Mouse (Mus musculus): ENCODE results near the gene Khdrbs2.
"Not testable (repeated sequence)": the region's sequence is repeated elsewhere in the genome, so short reads cannot be mapped to it uniquely, and the experiment has no call there.

Gene Khdrbs2

DNA sequence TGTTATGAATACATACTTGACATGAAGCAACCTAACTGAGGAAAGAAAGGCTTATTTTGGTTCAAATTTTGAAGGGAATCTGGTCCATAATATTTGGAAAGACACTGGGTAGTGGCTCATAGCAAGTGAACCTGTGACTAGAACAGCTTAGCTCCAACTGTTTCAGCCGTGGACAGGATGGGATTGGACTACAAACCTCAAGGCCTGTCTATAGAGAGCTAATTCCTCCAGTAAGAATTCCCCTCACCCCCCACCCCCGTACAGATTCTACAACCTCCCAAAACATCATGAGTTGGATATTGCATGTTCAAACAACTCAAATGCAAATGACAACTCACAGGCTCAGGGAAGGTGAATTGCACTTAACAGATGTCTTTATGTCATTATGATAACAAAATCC lies 298.5 kb downstream of the Khdrbs2 start:
- no peak for DNase-seq (ENCODE audit: low spot score)

DNA sequence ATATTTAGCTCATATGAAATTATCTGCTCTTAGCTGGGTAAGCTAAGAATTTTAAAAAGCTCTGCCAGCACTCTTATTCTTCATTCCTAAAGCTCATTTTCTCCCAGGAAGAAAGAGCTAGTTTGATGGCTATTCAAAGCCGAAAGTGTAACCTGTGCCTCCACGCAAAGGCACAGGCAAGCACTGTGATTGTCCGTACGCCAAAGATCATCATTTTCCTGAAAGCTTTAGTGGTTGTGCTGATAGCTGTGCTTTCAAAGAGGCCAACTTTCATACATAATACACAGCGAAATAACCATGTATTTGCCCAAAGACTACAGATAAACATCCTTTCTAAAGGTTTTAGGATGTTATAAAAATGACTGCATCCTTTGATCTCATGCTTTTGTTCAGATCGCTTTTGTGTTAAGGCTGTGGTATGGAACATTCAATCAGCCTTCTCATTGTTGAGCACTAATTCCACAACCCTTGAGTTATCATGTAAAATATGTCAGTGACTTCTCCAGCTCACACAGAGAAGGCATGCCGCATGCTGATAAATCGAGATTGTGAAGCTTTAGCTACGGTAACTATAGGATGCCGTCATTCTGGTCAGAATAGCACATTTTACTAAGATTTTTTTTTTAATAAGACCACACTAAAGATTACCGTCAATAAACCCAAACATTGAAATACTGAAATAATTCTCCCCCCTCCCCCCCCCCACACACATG lies 299.1 kb downstream of the Khdrbs2 start:
- no peak for DNase-seq (ENCODE audit: low spot score)

DNA sequence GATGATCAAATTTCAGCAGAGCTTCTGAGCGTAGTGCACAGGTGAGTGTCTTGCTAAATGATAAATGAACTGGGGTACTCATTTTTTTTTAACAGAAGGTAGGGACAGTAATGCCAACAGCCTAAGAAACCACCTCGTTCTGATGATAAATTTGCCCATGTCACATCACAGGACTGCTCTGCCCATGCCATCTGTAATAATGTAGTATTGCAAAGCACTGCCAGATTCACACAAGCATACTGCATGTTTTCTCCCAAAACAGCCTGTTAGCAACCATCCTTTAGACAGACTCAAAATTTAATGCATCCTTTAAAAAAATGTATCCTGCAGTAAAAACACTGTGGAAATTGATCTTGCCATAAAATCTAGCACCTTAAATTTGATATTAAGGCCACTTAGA lies 315.4 kb downstream of the Khdrbs2 start:
- no peak for DNase-seq (ENCODE audit: low spot score)

DNA sequence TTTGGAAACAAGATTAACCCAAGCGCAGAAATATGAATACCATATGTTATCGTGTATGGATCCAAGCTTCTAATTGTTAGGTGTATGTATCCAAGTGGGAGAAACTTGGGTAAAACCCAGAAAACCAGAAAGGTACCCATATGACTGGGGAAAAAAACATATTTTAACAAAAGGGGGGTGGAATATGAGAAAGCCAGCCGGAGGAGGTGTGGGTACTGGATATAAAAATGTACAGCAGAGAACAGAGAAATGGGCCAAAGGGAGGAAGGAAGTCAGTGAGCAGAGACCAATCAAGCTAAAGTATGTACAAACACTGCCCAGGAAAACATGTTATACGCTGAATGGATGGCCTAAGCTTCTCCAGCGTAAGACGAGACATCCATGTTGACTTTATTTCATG lies 330.9 kb downstream of the Khdrbs2 start:
- no peak for DNase-seq (ENCODE audit: low spot score)

DNA sequence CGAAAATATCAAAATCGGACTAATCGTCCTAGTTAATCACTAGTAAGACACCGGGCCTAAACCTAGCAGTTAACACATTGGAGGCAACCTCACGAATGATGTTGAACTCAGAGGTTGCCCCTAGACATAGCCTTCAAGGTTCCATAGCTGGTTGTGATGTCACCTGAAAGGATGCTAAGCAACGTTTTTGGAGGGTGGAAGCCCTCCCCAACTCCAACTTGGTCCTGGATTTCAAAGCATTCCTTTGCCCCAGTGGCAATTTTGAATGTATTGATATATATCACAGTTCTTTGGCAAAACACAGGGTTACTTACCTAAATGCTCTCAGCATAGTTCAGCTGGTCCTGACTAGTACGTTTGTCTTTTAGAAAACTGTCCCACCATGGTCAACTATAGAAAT lies 374.7 kb downstream of the Khdrbs2 start, which contains the start of gene Gm5415:
Gene Gm5415, minus strand, starts transcription at position 101 of the 400 bp plus-strand sequence.
- not testable (repeated sequence) for DNase-seq (ENCODE audit: low spot score)

DNA sequence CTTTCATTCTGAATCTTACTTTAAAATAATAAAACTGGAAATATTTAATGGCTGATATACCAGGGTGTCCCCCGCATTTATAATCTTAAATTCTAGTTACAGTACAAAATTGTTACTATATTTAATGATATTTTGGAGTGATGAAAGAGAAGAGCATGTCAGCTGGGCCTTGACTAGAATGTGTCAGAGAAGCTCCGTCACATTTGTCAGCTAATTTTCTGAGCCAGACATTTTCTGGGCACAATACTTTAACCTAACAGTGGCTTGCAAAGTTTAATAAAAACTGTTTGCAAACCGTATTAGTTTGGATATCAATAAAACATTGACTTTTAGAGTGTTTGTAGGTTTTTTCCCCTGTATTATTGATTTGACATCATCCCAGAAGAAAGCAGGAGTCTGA lies 380.9 kb downstream of the Khdrbs2 start:
- no peak for DNase-seq (ENCODE audit: low spot score)

DNA sequence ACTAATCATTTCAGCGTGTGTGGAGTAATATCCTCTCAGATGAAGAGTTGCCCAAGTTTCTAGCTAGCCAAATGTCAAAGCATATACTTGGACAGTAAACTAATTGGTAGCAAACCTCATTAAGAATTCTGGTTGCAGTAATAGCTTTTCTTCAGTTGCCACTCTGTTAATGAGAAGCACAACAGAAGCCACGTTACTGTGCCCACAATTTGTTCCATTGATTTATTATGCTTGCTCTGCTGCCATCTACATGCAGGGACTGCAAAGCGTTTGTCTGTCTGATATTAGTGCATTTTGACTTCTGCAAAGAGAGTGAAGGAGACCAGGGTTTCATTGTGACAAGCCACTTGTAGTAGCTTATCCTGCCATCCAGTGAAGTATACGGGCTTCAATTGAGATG lies 381.4 kb downstream of the Khdrbs2 start:
- DNase-seq (ENCODE audit: low spot score): no peak

DNA sequence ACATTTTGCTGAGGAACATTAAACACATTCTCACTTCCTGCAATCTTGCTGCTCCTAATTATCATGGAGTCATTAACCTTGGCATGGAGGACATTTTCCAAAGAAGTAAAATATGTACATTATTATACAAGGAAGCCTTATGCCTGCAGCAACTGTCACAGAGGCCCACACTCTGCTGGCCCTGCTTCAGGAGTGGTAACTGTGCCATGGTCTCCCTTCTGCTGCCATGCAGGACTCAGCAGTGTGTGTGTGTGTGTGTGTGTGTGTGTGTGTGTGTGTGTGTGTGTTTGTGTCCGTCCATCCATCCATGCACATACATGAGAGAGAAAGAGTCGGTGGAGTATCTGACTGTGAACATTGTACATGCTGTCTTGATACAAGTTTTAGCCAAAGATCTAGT lies 396.4 kb downstream of the Khdrbs2 start:
- DNase-seq (ENCODE audit: low spot score): no peak

DNA sequence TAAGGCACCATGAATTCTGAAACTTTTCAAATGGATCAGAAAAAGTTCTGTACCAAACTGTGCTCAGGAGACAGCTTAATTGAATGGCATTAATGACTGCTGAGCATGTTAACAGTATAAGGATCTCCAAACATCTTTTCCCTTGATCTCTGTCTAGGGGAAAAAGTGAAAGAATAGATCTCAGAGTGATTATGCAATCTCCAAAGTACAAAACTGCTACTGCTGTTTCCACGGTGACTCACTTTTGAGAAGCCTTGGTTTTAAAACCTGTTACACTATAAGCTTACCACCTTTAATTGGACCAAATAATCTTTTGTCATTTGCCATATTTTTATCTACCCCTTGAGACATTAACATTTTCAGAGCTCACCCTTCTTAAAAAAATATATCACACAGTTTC lies 453.5 kb downstream of the Khdrbs2 start:
- DNase-seq (ENCODE audit: low spot score): no peak

DNA sequence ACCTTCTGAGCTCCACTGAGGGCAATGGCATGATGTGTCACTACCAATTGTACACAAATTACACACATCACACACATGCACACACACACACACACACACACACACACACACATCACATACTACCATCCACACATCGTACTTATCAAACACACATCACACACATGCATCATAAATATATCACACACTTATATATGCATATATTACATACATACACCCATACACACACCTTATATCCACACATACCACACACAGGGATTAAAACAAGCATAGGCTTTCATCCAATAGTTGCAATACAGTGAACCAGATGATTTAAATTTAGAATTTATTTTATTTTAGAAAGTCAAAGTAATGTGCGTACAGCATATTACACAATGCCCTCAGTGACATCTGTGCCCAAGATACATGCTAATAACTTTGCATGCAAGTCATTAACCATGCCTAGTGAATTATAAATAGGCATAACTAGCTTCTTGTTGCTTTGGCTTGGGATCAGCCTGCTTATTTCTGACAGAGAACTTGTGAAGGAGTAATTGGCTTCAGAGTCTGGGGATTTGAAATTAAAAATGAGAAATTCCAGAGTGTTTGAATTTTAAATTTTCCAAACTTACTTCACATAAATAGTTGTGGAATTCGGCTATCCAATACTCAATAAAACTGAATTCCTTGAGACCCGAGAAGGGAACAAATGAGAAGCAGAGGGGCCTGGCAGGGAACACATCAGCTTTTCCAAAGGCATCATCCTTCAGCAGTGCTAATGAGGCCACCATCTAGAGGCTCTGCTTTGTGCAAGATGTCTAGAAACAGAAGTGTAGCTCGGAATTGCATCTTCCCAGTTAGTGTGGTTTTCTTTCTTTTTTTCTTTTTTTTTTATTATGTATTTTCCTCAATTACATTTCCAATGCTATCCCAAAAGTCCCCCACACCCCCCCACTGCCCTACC lies 460.2 kb downstream of the Khdrbs2 start:
- no peak for DNase-seq (ENCODE audit: low spot score)

DNA sequence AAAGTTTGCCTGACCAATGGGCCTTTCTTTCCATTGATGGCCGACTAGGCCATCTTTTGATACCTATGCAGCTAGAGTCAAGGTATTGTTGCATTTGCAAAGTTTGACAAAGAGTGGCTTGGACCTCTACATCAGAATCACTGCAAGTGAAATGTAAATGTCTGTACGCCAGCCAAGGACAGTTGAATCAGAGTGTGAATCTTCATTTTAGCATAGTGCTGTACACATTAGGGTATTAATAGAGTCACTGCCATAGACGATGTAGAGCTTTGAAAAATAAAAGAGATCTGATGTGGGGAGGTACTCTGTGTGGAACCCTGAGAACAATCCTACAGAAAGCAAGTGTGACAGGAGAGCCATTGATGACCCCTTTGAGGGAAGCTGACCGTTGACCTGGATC lies 460.9 kb downstream of the Khdrbs2 start:
- DNase-seq (ENCODE audit: low spot score): no peak

DNA sequence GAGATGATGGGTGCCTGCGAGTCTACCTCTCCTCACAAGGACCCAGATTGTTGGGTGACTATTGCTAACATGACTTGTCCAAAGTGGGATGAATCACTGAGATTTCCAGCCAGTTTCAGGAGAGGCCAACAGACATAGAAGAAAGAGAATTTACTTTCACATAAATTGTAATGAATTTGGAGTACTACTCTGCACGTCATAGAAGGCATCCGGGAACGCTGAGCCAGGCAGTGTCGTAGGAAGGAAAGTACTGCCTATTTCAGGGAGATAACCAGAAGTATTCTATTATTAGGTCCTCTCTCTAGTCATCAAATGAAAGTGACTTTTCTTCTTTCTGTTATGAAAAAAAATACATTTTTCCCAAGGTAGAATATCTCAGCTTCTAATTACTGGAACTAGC lies 466.6 kb downstream of the Khdrbs2 start:
- DNase-seq (ENCODE audit: low spot score): no peak

DNA sequence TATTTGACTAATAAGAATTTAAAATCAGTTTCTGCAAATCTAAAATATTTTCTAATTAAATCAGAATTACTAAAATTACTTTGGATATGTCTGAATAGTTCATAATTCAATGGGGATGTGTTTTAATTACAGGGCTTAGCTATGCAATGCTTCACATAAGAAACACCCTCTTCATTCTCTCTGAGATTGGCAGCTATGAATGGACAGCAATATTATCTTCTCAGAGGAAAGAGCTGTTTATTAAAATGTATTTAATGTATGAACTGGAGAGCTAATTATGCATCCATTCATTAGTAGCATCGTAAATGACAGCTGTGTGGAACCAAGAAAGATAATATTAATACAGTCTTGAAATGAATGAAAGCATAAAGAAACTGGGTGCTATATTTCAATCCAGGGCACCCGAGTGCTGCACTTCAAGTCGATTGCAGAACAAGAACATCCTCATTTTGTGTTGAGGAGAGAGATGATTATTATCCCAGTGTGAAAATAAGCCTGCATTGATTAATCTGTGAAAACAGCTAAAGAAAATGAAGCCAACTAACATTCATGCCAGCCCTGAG lies 477.2 kb downstream of the Khdrbs2 start:
- no peak for DNase-seq (ENCODE audit: low spot score)

DNA sequence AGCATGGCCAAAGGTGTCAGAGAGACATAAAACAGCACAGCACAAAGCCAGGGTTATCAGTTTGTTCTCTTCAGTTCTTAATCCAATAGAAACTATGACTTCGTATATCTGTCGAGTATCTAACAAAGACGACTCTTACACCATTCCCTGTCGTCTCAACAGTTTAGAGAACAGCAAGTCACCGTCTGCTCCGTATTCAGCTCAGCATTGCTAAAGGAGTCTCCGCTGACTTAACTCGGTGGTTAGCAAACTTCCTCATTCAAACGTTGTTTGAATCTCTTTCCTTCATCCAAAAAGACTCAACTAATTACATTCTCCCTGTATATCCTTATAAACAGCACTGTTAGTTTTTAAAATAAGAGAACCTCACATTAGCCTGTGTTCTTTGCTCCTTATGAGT lies 521.3 kb downstream of the Khdrbs2 start:
- DNase-seq (ENCODE audit: low spot score): no peak

DNA sequence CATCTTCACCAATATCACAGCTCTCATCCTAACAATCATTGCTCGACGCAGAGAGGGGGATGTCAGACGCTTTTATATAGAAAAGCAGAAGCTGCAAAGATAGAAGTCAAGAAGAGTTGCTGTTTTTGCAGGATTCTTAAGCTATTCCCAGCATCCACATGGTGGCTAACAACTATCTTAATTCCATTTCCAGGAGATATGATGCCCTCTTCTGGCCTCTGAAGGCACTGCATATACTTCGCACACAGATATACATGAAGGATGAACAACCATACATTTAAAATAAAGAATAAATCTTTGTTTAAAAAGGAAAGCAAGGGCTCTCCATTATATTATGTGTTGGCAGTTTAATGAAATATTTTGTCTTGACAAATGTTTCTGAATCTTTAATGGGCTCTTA lies 527.6 kb downstream of the Khdrbs2 start:
- no peak for DNase-seq (ENCODE audit: low spot score)

DNA sequence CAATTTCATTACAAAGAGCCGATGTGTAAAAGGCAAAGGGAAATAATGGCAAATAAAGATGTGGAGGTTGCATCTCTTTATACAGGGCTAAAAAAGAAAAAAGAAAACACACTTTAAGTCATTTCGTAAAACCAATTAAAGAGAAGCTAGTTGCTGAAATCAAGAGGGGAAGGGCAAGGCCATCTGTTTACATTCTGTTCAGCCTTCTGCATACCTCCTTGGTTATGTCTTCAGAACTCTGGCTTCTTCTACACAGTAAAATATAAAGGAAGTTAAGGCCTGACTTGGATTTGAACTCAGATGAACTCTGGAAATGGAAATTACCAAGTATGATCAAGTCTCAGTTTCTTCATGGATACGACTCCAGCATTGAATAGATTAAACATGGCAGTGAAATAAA lies 528.8 kb downstream of the Khdrbs2 start:
- DNase-seq (ENCODE audit: low spot score): no peak

All from ovary, adult 18-20 months (tissue).